Mouse (Mus musculus) layer of hippocampus, adult 9-10 months (tissue): ENCODE measurements around the gene Egf.
"Not testable (repeated sequence)": the region's sequence is repeated elsewhere in the genome, so short reads cannot be mapped to it uniquely, and the experiment has no call there.

Experiments used
- DNase-seq: peaks from one replicate; pipeline ENCODE4 v3.0.0; 2022; ENCODE audit warnings: low spot score

The Egf gene

GRCm38 (mm10) chr3:129754650-129755604 is at the start of gene Egf:
TSS of gene Egf (minus strand) at chr3:129755316.
- DNase-seq = no peak

DNA sequence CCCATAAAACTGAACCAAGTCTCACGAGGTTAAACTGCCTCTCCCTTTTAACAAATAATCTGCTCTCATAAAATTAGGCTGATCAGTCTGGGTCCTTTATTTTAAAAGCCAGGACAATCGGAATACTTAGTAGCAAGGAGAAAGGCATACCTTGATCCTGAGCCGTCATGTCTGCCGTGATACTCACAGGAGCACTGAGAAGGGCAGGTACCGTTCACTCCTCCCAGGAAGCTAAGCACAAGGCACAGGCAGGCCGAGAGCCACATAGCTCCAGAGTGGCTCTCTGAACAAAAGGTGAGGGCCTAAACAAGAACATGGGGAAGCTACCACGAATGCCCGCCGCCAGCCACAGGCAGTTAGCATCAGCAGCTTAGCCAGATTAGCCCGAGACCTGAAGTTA is 48.6 kb upstream of the Egf start, which contains the start of gene Lrit3:
Gene Lrit3, minus strand, starts transcription at position 266 of the 400 bp plus-strand sequence.
- no peak for DNase-seq

- no peak for DNase-seq
These were observed 43.9 kb upstream of the Egf start for GRCm38 (mm10) chr3:129799011-129799410.

DNA sequence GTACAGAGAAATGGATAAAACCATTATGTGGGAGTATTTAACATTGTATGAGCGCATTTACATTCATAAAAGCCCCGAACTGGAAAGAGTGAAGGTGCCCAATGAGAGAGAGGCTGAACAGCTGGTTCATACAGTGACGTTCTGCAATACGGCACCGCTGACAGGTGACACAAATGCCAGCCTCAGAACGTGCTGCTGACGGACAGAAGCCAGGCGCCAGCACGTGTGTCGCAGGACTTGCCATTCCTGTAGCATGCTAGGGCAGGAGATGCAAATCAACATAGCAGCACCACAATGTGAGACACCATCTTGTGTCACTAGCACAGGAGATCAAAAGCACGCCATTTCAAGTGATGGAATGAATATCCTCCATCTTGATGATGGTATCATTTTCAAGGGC is 43.4 kb upstream of the Egf start:
- DNase-seq = no peak

- no peak for DNase-seq
These were observed 42.2 kb upstream of the Egf start for GRCm38 (mm10) chr3:129797341-129797740.

GRCm38 (mm10) chr3:129793801-129794200 is 38.7 kb upstream of the Egf start:
- DNase-seq = no peak

- DNase-seq = no peak
These were observed 27.6 kb upstream of the Egf start for GRCm38 (mm10) chr3:129782746-129783145.

- no peak for DNase-seq
These were observed 26.3 kb upstream of the Egf start for GRCm38 (mm10) chr3:129781435-129781834.

- DNase-seq = no peak
These were observed 16.1 kb upstream of the Egf start for GRCm38 (mm10) chr3:129771210-129771609.

- no peak for DNase-seq
These were observed 12.1 kb upstream of the Egf start for GRCm38 (mm10) chr3:129766971-129767794.

GRCm38 (mm10) chr3:129766106-129766505 is 11.0 kb upstream of the Egf start:
- no peak for DNase-seq

GRCm38 (mm10) chr3:129757599-129757998 is 2.5 kb upstream of the Egf start:
- DNase-seq = not testable (repeated sequence)

DNA sequence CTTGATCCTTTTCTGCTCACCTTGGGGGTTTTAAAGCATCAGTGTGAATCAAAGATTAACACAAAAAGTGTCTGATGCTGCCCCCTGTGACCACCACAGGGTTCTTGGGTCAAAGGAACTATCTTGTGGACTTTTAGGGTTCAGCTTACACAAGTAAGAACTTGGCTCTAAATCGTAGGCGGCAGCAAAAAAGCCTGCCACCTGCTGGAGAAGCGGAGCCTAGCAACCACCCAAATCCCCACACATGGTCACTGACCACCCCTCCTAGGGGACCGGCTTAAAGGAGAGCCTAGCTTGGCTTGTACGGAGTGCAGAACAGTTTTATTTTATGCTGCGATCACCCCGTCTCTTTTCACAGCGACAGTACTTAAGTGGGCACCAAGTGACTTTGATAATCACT is 10.3 kb downstream of the Egf start:
- DNase-seq = no peak

GRCm38 (mm10) chr3:129742781-129743180 is 12.3 kb downstream of the Egf start:
- no peak for DNase-seq

DNA sequence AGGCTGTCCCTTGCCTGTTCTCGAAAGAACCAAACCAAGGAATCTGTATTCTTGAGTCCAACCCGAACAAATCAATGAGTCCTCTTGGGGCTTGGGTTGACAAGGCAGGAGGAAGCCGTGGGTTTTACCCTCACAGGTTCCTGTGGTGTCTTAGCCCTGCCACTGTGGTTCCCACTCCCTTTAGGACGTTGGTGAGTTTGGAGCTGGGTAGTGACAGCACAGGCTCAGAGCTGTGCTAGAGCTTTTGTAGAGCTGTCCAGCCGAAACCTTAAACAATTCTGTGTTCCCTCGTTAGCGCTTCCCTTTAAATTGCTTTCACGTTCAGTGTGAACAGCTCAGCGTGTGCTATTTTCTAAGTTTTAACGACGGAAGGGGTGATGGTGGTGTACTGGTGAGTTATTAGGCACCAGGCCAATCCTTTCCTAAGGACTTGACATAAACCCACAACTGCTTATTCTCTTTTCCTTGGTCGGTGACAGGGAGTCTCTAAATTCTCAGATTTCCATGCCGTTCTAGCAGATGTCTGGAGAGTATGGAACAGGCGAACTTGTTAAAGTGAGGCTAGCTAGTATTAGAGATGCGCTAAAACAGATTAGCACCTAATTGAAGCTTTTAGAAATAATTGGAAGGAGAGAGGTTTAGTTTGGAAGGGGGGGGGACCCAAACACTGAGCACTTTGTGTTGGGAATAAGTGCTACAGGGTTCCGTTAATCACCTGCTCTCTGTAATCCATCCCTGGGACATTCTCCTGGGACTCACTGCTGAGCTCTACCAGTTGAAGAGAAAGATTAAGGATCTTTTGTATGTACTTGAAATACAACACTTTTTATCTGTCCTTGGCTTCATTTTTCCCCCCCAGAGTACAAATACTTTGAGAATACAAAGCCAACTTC is 16.6 kb downstream of the Egf start:
- DNase-seq = no peak

GRCm38 (mm10) chr3:129731636-129732035 is 23.5 kb downstream of the Egf start:
- DNase-seq = no peak

DNA sequence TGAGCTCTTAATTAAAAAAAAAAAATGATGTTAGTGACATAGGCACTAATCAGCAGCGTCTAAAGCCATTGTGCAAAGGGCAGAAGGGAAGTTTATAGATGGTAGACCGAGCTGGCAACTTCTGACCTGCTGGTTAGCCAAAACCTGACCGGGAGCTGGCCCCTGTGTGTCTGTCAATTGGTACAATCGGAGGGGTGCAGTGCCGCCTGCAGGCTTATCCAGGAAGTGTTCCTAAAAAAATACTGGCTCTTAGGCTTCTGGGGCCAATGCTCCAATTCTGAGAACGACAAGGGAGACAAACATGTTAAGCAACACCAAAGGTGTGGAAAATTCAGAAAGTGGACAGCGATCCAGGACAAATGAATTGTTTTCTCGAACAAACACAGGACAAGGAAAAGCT is 24.7 kb downstream of the Egf start:
- DNase-seq = no peak

- no peak for DNase-seq
These were observed 25.2 kb downstream of the Egf start for GRCm38 (mm10) chr3:129729916-129730315.

GRCm38 (mm10) chr3:129725592-129725991 is 29.5 kb downstream of the Egf start:
- peak; percentile 18 for DNase-seq

DNA sequence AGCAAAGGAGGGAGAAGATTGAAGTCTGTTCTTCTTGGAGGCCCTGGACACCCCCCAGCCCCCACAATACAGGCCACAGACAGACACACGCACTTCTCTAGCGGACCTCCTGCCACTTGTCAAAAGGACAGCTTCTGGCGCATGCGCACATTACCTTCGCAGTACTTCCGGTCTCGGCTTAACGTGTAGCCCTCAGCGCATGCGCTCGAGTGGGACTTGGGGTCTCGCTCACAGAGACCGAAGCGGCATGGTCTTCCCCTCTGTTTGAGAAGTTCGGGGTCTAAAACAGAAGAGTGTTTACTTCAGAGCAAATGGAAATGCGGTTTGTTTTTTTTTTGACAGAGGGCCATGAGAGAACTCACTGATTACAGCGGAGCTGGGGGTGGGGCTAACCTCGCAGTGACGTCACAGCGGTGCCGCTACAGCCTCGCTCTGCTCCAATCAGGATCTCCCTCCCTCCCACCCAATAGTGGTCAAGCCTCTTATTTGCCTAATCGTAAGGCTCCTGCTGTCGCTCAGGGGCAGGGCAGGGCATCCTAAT is 30.1 kb downstream of the Egf start:
- DNase-seq = peak; percentile 89

GRCm38 (mm10) chr3:129724505-129724904 is 30.6 kb downstream of the Egf start:
- no peak for DNase-seq
